Mouse (Mus musculus) lung, postnatal 0 days (tissue): ENCODE results near the gene Acap1.

ENCODE experiments used
- CTCF ChIP-seq: IDR thresholded peaks from 2 replicates; pipeline ENCODE4 v1.5.1; 2016; ENCODE audit warnings: antibody characterized with exemption, mild to moderate bottlenecking
- EP300 ChIP-seq: IDR thresholded peaks from 2 replicates; pipeline ENCODE4 v1.6.1; 2016; ENCODE audit warnings: antibody characterized with exemption, mild to moderate bottlenecking, control low read depth

DNA sequence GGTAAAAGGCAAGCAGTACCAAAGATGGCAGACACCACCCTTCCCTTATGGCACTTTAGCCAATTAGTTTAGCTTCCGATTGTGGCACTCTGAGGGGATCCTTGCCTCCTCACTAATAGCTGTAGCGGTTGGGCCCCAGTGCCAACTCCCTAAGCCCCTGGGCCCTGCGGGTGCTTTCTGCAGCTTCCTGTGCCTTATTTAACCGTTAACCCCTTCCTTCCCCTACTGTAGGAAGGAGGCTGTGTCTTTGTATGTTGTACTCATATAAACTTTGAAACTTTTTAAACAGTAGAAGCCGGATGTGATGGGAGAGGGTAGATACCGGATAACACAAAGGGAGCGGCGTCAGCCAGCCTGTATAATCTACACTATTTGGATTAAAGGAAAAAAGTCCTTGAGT, 44.6 kb downstream of the Acap1 start:
- TF ChIP-seq CTCF, result no peak
- TF ChIP-seq EP300, result no peak
